Mouse (Mus musculus) left cerebral cortex, adult 8-10 months (tissue): ENCODE results near the gene P2ry10. TPM values are rescaled to one million over a fixed set of nuclear protein-coding genes. Genes with fewer than 3 reads are reported as not detected.
"Not testable (repeated sequence)": the region's sequence is repeated elsewhere in the genome, so short reads cannot be mapped to it uniquely, and the experiment has no call there.

Experiments used
- DNase-seq, 2 experiments: peaks; one replicate each; pipeline ENCODE4 v3.0.0; 2022; ENCODE audit warnings: low spot score in 2 of 2
- total RNA-seq, 4 experiments: library from RNA; stranded (reverse); gene quantifications; 2 replicates each; pipeline ENCODE4 v1.2.4; 2022

P2ry10 gene
- not detected for total RNA-seq

DNA sequence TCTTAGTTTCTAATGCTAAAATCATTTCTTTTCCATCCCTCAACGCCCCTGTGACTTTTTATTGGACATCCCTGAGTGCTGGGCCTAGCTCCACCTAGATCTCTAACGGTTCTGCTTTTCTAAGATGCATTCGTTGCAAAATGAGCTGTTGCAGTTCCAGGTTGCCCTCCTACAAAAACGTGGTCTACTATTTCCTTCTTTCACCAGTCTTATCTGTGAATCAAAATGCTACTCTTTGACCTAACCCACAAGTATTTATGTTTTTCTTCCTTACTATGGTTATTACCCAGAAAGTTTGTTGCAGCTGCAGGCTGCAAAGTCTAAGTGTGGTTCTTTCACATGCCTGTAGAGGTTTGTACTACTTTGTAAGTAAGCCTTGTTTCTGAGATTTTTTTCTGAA is at the start of gene P2ry10:
TSS of gene P2ry10 (plus strand) at position 316 of the 400 bp plus-strand sequence.
- DNase-seq, result no peak

DNA sequence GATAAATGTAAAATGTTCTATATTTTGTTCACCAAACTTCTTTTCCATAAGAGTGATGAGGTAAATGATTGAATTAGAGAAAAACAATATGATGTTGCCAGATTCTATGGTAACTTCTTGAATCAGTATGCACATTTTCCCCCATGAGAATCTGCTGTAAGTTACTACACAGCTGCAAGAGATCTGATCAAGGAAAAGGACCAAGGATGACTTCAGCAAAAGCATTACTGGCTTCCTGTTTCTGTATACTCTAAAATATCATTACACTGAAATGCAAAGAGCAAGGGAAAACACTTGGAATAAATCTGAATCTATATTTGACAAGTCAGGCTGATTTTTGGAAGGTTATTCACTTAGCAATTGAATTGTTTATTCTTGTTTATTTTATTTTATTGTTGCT is 49.1 kb upstream of the P2ry10 start:
- DNase-seq, result no peak

DNA sequence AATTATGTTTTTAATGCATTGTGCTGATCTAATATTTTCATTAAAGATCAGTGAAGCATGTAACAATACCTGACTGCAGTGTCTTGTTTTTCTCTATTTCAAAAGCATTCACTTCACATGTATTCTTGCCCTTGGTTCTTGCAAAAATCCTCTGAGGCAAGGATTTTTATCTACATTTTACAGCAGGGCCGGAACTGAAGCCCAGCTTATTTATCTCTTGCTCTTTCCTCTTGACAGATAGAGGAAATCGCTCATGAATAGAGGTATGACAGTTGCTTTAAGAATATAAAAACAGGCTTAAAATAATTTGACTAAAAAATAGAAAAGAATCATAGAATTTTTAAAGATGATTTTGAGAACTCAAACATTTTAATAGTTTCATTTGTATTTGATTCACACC is 48.7 kb upstream of the P2ry10 start:
- no peak for DNase-seq

DNA sequence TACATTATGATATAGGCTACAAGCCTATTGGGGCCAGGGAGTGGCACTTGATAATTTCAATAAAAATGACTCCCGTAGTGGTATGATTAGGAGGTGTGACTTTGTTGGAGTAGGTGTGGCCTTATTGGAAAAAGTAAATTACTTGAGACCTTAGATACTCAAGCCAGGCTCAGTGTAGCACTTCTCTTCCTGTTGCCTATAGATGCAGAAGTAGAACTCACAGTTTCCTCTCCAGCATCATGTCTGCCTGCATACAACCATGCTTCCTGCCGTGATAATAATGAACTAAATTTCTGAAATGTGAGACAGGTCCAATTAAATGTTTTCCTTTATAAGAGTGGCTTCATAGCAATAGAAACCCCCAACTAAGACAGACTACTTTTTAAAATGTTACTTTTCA is 45.9 kb upstream of the P2ry10 start:
- DNase-seq, result no peak

DNA sequence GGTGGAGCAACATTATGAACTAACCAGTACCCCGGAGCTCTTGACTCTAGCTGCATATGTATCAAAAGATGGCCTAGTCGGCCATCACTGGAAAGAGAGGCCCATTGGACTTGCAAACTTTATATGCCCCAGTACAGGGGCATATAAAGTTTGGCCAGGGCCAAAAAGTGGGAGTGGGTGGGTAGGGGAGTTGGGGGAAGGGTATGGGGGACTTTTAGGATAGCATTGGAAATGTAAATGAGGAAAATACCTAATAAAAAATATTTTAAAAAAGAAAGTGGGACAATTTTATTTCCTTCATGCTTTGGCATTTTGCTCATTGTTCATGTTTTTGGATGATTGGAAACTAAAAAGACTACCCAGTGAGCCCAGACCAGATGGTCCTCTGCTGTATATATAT is 4.9 kb upstream of the P2ry10 start:
- not testable (repeated sequence) for DNase-seq

DNA sequence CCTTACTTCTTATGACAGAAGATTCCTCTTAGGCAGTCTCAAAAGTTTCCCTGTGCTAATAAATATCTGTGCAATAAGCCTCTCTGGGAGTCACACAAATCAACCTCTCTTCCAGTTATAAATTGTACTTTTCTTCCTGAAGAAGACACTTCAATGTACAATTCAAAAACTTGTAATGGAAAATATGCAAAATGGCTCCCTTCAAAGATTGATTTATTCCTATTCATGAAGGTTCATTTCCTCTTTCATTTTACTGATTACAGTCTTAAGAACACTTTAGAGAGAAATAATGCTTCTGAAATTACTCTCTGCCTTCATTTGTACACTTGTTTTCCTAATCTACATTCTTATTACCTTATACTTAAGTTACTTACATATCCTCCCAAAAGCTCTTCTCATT is 4.0 kb upstream of the P2ry10 start:
- DNase-seq, result no peak

DNA sequence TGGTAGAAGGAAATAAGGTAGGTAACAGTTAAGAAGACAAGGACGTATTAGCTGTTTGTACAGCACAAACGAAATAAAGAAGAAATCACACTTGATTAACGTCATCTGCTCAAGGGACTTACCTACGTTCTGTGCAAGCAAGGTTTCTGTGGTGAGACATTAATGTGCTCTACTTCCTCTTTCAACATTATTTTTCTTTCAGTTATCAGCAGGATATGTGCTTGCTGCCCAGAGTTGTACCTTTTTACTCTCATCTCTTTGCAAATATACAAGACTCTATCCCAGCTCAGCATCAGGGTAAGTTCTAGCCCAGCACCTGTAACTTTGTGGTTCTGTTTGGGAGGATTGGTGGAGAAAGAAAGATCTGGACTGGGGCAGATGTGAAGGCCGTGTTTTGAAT is 839 bp downstream of the P2ry10 start:
- no peak for DNase-seq

DNA sequence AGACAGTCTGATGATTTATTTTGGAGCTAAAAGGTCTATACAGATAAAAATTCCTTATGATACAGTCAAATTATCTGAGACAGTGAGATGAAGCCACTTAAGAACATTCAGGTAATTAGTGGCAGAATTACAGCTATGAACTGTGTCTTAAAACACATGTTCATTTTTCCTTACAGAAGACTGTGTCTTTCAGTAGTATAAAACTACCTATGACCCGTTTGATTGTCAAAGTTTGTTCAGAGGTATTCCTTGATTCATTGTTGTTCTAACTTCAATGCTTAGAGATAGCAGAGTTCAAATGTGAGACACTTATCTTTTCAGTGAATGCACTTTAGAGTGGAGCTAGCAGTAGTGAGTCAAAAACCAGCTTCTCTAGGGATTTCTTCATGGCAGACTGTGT is 1.6 kb downstream of the P2ry10 start:
- no peak for DNase-seq

DNA sequence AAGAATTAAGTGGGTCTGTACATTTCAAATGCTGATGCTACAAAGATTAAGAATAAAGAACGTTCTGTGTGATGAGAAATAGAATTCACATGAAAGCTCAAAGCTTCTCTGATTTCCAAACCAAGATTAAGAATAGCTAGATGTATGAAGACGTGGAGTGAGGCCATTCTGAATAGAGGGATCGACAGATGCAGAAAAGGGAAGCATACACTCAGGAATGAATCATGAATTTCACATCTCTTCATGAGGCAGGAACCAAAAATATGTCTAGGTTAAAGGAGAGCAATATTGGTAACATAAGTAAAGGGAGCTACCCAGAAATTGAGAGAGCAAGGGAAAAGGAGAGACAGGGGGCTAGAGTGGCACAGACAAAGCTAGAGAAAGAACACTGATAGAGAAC is 7.3 kb downstream of the P2ry10 start:
- no peak for DNase-seq

DNA sequence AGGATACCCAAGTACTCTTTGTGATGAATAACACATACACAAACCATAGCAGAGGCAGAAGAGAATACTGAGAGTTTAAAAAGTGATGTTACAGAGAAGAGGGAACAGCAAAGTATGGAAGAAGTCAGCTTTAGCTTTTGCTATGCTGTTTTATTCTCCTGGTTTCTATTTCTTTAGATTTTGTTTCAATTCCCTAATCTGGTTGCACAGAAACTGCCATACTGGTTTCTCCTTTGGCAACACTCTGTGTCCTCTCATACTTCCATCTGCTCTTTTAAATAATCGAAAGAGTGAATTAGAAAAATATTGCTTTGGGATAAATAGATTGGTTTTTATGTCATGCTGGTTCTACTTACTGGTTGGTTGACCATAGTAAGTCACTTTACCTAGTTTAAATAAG is 28.0 kb downstream of the P2ry10 start:
- DNase-seq, result no peak

DNA sequence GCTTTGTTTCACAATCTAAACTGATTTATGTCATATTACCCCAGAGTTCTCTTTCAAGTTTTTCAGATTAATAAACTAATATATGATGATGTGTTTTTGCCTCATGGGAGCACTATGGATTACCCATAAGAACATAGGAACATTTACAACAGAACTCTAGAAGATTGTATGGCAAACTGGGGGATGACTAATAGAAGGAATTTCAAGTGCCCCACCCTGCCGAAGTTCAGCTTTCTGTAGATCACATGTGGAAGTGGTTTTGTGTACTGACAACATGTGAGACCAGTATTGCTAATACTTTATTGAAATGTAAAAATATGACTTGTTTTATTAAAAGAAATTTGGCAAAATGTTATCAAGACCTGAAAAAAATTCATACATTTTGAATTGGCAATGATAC is 28.7 kb downstream of the P2ry10 start:
- no peak for DNase-seq

DNA sequence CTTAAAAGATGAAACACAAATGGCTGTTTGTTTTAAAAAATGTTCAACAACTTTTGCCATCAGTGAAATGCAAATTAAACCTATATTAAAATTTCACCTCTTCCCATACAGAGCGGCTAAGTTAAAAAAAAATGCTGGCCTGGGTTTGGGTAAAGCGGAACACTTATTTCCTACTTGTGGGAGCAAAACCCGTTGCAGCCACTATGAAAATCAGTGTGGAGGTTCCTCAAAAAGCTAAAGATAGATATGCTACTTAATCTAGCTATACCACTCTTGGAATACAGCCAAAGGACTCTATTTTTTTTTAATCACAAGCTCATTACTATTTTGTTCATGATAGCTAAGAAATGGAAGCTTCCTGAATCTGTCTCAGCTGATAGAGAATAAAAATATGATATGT is 54.9 kb downstream of the P2ry10 start:
- DNase-seq, result no peak

DNA sequence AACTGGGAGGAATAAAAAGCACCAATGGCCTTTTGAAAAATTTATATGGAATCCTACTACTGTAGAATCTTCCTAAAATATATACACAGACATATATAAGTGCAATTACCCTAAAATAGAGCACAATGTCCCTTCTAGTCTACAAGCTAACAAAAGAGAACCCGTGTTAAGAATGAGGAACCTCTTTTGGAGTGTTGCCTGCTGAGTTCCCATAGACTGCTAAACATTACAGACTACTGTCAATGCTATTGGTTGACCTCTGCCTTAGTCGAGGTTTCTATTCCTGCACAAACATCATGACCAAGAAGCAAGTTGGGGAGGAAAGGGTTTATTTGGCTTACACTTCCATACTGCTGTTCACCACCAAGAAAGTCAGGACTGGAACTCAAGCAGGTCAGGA is 55.6 kb downstream of the P2ry10 start:
- no peak for DNase-seq

DNA sequence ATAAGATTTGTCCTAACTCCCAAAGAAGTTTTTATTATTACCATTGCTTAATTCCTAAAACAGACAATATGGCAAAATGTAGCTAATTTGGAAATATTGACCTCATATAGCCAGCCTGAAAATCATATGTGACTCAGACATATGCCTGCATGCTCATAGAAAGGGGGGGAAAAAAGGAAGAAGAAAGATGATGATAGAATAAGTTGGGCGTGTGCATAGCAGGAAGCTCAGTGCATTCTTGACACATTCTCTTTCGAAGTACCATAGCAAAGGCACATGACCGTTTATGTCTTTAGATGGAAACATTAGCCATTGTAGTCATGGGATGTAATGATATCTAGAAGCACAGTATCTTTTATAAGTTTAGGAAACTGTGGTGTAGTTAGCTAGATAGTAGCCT is 60.4 kb downstream of the P2ry10 start, which contains the start of gene P2ry10b:
TSS of gene P2ry10b (plus strand) at position 247 of the 400 bp plus-strand sequence.
- DNase-seq, result no peak

DNA sequence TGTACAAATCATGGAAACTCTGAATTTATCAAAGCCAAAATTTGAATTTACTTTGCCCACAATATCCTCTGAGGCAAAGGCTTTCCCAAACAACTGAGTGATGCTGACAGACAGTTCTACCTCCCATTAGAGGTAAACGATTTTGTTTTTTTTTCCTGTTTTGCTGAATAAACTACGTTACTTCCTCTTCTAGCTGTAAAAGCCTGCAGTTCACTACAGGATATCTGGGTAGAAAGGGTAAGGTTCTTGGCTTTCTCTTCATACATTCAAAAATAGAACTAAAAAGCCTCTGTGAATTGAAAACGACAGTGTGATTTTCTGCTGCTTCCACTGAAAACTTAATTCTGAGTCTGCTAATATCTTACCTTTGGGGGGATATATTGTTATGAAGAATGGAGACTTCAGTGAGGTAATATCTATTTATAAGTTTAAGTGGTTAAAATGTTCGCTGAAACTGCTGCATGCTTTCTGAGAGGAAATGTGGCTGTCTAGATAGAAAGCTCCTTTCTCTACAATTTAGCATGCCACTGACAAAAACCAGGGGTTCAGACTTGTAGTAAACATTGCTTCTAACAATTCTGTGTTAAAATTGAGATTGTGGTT is 61.2 kb downstream of the P2ry10 start:
- DNase-seq, result no peak

DNA sequence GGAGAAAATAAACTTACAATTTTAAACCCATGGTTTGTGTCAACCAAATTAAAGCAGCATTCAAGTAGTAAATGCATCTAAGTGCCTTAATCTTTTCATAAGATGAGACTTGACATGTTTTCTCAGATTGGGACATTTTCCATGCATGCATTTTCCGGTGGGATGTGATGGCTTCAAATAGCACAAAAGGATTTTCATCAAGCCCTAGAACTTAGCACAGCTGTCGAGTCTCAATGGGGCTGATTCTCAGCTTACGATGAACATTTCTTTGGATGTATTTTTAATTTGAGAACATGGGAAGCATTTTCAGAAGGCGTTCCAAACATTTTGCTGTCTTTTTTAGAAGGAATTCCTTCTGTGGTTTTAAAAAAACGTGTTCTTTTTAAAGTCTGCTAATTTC is 61.7 kb downstream of the P2ry10 start:
- no peak for DNase-seq

DNA sequence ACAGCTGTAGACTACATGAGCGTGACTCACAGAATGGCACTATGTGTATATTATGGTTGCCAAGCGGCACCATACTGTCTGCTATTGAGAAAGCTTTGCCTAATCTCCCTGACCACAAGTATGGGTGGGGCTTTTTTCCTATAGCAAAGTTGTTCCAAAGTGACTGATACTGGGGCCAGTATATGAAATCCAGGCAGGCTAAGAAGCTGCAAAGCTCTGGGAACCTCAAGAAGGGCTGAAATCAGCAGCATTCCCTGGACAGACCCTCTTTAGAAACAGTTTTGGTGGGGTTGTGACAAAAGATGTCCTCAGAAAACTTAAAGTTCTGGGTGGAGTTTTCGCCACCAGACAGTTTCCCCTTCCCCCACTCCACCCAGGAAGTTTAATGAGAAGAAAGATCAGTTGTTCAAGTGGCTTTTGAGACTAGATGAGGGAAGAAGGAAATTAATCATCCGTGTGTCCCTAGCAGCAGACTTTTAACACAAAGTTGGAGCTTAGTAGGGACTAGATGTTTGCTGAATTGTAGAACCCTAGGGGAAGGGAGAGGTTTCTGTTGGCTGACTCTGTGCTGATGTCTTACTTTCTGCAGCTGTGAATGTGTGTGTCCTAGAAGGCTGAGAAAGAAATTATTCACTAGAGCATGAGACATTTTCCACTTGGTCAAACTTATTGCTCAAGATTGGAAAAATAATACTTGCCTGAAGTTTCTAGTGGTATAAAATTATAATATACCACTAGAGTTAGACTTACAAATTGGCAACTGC is 62.6 kb downstream of the P2ry10 start:
- no peak for DNase-seq

Other genes starting within 250 kb of the P2ry10 start
- under 1 TPM in 1 of 4 experiments, not detected in 3; 0.13 TPM for gene Rtl3, start 247.8 kb upstream of the P2ry10 start, total RNA-seq
- under 1 TPM; 0.72 to 0.97 (median 0.92) TPM for gene Lpar4, start 167.9 kb upstream of the P2ry10 start, total RNA-seq
- gene P2ry10b, start 60.4 kb downstream of the P2ry10 start, total RNA-seq, result under 1 TPM; 0.27 to 0.39 (median 0.39) TPM
- under 1 TPM in 3 of 4 experiments, not detected in 1; 0.09 to 0.13 (median 0.11) TPM for gene Gpr174, start 167.4 kb downstream of the P2ry10 start, total RNA-seq